Mouse (Mus musculus) cerebral cortex, adult 2 months (tissue): ENCODE measurements around the gene Tmem91.

Experiments
- WGBS: fragments of 180-500 bp; shearing (Covaris S2); methylation state at CpG from one replicate; pipeline ENCODE4 v1.1.7; 2018; 5-methylcytosine and 5-hydroxymethylcytosine counted together

Tmem91 gene

DNA sequence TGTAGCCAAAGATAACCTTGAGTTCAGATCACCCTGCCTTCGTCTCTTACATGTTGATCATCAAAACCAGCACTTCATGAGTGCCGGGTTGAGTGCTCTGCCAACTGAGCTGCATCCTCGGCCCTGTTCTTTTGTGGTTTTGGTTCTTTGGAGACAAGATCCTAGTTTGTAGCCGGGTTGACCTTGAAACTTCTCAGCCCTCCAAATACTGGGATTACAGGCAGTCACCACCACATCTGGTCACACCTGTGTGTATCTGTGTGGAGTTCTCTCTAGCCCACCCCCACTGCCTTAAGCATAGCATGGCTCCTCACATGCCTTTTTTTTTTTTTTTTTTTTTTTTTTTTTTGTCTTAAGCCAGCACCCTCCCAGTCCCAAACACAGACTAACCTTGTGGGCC is 4.9 kb downstream of the Tmem91 start:
- WGBS = 92% methylated on average over 4 of the region's 4 CpGs

GRCm38 (mm10) chr7:25669631-25670030 is 5.3 kb downstream of the Tmem91 start:
- 81% methylated on average over 9 of the region's 9 CpGs for WGBS

- WGBS = 92% methylated on average over 10 of the region's 10 CpGs
Observed at GRCm38 (mm10) chr7:25669158-25669557, 5.8 kb downstream of the Tmem91 start.

DNA sequence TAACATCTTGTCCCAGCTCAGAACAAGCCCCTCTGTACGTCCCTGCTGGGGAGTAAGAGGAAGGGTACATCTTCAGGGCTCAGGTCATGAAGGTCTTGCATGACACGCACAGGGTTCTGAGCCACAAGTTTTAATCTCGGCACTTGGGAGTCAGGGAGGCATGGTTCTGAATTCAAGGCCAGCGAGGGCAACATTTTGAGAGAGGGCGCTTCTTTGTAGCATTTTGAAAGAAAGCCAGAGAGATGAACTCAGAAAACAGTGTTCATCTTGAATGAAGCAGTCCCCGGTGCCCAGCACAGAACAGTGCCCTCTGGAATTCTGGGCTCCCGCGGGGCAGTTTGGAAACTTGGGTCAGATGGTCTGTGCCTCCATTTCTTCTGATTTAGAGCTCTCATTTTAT is 8.6 kb downstream of the Tmem91 start:
- WGBS = 95% methylated on average over 8 of the region's 8 CpGs

- under 1% methylated on average over 50 of the region's 50 CpGs for WGBS
Observed at GRCm38 (mm10) chr7:25658657-25659472, 16.1 kb downstream of the Tmem91 start, which contains the start of the genes Bckdha and Exosc5. TSS of gene Bckdha (minus strand) at chr7:25658981. TSS of gene Exosc5 (plus strand) at chr7:25659164.

DNA sequence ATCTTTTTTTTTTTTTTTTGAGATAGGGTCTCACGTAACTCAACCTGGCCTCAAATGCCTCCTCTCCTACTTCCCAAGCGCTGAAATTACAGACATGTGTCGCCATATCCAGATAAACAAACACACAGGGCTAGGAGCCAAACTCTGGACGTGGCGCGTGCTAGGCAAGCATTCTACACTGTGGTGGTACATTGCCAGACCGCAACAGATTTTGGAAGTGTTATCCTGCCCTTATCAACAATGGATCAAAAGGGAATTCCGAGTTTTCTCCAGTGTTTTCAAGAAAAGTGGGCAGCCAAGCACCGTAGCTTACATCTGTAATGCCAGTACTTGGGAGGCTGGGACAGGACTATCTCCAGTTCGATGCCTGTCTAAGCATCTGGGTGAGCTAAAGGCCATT is 17.2 kb downstream of the Tmem91 start:
- 24% methylated on average over 10 of the region's 10 CpGs for WGBS

GRCm38 (mm10) chr7:25655601-25656428 is 19.2 kb downstream of the Tmem91 start:
- WGBS = 78% methylated on average over 11 of the region's 11 CpGs

GRCm38 (mm10) chr7:25652244-25652759 is 22.7 kb downstream of the Tmem91 start:
- WGBS = 93% methylated on average over 12 of the region's 12 CpGs

- WGBS = 85% methylated on average over 8 of the region's 8 CpGs
Observed at GRCm38 (mm10) chr7:25651281-25651680, 23.7 kb downstream of the Tmem91 start.

- 83% methylated on average over 5 of the region's 5 CpGs for WGBS
Observed at GRCm38 (mm10) chr7:25649839-25650238, 25.1 kb downstream of the Tmem91 start.

DNA sequence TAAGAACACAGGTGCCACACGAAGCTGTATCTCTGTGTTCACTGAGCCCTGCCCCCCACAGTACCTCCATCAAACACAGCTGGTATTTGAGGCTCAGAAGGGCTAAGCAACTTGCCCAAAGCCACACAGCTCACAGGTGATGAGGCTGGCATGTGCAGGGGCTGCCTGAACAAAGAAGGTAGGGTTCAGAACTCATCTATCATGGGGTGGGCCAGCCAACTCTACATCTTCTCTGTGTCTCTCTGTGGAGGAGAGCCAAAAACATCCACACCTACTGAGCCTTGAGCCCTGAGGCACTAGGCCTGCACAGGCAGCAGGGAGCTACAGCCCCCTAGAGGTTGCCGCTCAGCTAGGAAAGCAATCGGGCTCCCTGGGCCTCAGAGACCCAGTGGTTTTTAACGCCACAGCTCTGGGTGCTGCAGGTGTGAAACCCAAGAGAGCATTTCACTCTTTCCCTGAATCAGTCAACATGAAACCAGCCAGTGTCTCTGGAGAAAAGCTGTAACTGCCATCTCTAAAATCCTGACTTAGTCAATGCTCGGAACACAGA is 27.3 kb downstream of the Tmem91 start:
- WGBS = 75% methylated on average over 5 of the region's 5 CpGs

- 62% methylated on average over 14 of the region's 14 CpGs for WGBS
Observed at GRCm38 (mm10) chr7:25645074-25645473, 29.9 kb downstream of the Tmem91 start.

- 78% methylated on average over 4 of the region's 4 CpGs for WGBS
Observed at GRCm38 (mm10) chr7:25644631-25645030, 30.3 kb downstream of the Tmem91 start.

DNA sequence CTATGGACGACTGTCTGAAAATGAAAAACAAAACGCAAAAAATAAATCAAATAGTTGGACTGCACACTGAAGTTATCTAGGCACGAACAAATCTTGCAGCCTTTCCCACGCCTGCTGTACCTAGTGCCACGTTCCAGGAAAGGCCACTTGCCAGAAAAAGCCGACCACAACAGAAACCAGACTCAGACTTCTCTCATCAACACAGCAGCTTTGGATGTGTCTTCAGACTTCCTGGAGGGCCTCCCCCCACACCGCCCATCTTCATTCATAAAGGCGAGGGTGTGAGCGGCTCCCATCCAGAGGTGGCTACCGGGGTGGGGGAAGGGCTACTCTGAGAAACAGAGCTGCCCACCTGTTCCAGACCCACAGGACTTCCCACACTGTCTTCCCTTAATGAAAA is 30.8 kb downstream of the Tmem91 start:
- 56% methylated on average over 10 of the region's 10 CpGs for WGBS

DNA sequence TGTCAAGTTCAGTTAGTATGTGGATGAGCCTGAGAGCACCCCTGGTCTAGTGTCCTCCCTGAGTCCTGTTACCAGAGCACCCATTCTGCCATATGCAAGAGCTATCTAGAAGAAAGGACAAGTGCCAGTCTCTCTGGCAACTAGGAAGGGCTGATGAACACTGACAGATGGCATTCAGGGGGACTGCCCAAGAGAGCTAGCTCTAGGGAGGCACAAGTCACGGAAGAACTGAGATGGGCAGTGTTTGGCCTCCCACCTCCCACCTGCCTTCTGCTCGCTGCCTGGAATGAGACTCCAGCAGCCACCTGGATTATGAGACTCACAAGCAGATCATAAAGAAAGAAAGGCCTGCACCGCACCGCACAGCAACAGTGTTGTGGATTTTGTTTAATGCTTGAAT is 35.2 kb downstream of the Tmem91 start:
- 68% methylated on average over 4 of the region's 4 CpGs for WGBS

DNA sequence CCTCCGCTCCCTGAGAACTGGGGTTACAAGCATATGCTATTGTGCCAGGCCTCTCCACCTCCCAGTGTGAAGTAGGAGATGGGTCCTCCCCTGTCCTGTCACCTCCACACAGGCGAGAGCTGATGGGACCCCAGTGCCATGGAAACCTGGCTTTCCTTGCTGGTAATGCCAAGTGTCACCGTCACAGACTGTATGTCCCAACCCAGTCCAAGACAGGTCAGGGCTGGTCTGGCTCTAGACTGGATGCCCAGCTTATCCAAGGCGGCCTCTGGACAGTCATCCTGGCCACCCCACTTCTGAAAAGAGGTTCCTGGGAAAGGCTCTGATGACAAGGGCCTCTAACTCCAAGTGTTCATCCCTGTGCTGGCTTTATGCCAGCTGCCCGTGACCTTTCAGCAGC is 37.9 kb downstream of the Tmem91 start:
- 98% methylated on average over 5 of the region's 5 CpGs for WGBS

DNA sequence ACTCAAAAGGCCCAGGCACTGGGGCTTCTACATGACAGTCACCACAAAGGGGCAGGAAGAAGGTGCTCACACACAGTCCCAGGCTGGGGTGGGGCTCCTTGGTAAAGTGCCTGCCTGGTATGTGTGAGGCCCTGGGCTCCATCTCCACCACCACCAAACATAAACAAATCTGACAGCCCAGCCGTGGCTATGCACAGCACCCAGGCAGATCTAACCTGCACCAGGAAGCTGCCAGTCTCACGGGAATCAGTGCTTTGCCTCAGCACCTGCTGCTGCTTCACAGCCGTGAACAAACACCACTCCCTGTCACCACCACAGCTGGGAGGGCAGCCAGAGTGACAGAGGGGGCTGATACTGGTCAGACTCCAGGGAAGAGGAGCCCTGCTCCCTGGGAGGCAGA is 38.6 kb downstream of the Tmem91 start:
- 83% methylated on average over 3 of the region's 3 CpGs for WGBS

- 81% methylated on average over 5 of the region's 5 CpGs for WGBS
Observed at GRCm38 (mm10) chr7:25632679-25633078, 42.3 kb downstream of the Tmem91 start.

DNA sequence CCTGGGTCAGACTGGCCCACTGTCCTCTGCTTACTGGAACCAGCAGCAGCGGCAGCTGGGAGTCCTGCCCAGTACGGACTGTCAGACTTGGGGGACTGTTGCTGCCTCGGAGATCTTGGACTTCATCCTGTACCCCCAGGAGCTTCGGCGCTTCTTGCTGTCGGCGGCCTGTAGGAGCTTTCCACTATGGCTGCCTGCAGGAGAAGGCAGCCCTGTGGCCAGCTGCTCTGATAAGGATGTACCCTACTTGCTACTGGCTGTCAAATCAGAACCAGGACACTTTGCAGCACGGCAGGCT is 46.7 kb downstream of the Tmem91 start:
- 71% methylated on average over 8 of the region's 8 CpGs for WGBS

GRCm38 (mm10) chr7:25627431-25628322 is 47.3 kb downstream of the Tmem91 start:
- WGBS = 26% methylated on average over 38 of the region's 38 CpGs
